Mouse (Mus musculus): ENCODE results near the gene Zdhhc12. TPM values are rescaled to one million over a fixed set of nuclear protein-coding genes. Genes with fewer than 3 reads are reported as not detected.
A peak's percentile ranks its signal among the peaks of the same experiment; 100 is the strongest.

Zdhhc12 gene
- polyA plus RNA-seq, 1 experiment from 2014 or later: 21.0 TPM

GRCm38 (mm10) chr2:30124472-30125274, 31.2 kb upstream of the Zdhhc12 start, which contains the start of gene Zer1:
Gene Zer1 (minus strand): TSS chr2:30124585.
- Histone ChIP-seq H3K27me3 (no peaks in the 10 kb centered on the region), H3K36me3 (ENCODE audit: poor library complexity, severe bottlenecking) (peaks cover 7% of the 10 kb centered on the region; the same call in 1 of the 2 replicates), H3K4me1 (peaks cover 36% of the 10 kb centered on the region), H3K9ac (peak within 1 kb of the TSS; percentile 93), H3K4me3 (peak within 1 kb of the TSS; percentile 89), H3K9me3 (replicated peaks) (no peaks in the 10 kb centered on the region), H3K4me2 (peak within 1 kb of the TSS; percentile 87), H3K27ac (peak within 1 kb of the TSS; percentile 83)
- peak; percentile 97 for ATAC-seq
- 10% methylated on average over 31 of the region's 31 CpGs for WGBS

- peak; percentile 72 for ATAC-seq
- Histone ChIP-seq H3K27me3 (no peaks in the 10 kb centered on the region), H3K4me3 (peak overlapping the region; percentile 89), H3K27ac (peak overlapping the region; percentile 83), H3K4me2 (peak overlapping the region; percentile 87), H3K9me3 (replicated peaks) (no peaks in the 10 kb centered on the region), H3K4me1 (peaks cover 44% of the 10 kb centered on the region), H3K9ac (peak overlapping the region; percentile 93), H3K36me3 (ENCODE audit: poor library complexity, severe bottlenecking) (peaks cover 7% of the 10 kb centered on the region; the same call in 1 of the 2 replicates)
- WGBS: under 1% methylated on average over 41 of the region's 44 CpGs
Observed at GRCm38 (mm10) chr2:30123729-30124471, 30.5 kb upstream of the Zdhhc12 start.

- Histone ChIP-seq H3K27ac (no peak overlapping the region), H3K4me2 (peak overlapping the region; percentile 87), H3K36me3 (ENCODE audit: poor library complexity, severe bottlenecking) (peaks cover 7% of the 10 kb centered on the region; the same call in 1 of the 2 replicates), H3K27me3 (no peaks in the 10 kb centered on the region), H3K9ac (peak overlapping the region; percentile 46; the same call in 1 of the 2 replicates), H3K4me3 (0 out of 2 replicates have a peak overlapping the region, but pooled peaks have one; percentile 89), H3K9me3 (replicated peaks) (no peaks in the 10 kb centered on the region), H3K4me1 (peaks cover 45% of the 10 kb centered on the region)
- 86% methylated on average over 5 of the region's 5 CpGs for WGBS
- no peak for ATAC-seq
Observed at GRCm38 (mm10) chr2:30122766-30123165, 29.3 kb upstream of the Zdhhc12 start.

GRCm38 (mm10) chr2:30120269-30120668, 26.8 kb upstream of the Zdhhc12 start:
- Histone ChIP-seq H3K4me2 (peak overlapping the region; percentile 38), H3K9ac (peak overlapping the region; percentile 28; the same call in 1 of the 2 replicates)
- 89% methylated on average over 4 of the region's 4 CpGs for WGBS

GRCm38 (mm10) chr2:30119641-30120051, 26.2 kb upstream of the Zdhhc12 start:
- Histone ChIP-seq H3K4me2 (peak overlapping the region; percentile 38), H3K4me3 (no peak overlapping the region), H3K9me3 (replicated peaks) (no peaks in the 10 kb centered on the region), H3K9ac (peak overlapping the region; percentile 28; the same call in 1 of the 2 replicates), H3K4me1 (peaks cover 39% of the 10 kb centered on the region), H3K27ac (peak overlapping the region; percentile 84), H3K27me3 (no peaks in the 10 kb centered on the region), H3K36me3 (ENCODE audit: poor library complexity, severe bottlenecking) (peaks cover 11% of the 10 kb centered on the region; the same call in 1 of the 2 replicates)
- ATAC-seq: peak; percentile 69
- WGBS: 8% methylated on average over 6 of the region's 6 CpGs

More at GRCm38 (mm10) chr2:30120269-30120668, 26.8 kb upstream of the Zdhhc12 start:
- Histone ChIP-seq H3K36me3 (ENCODE audit: poor library complexity, severe bottlenecking) (peaks cover 10% of the 10 kb centered on the region; the same call in 1 of the 2 replicates), H3K4me1 (peaks cover 45% of the 10 kb centered on the region), H3K27ac (peak overlapping the region; percentile 84), H3K27me3 (no peaks in the 10 kb centered on the region), H3K9me3 (replicated peaks) (no peaks in the 10 kb centered on the region), H3K4me3 (no peak overlapping the region)
- ATAC-seq: no peak

- H3K36me3 ChIP-seq (ENCODE audit: poor library complexity, severe bottlenecking): peaks cover 61% of the 10 kb centered on the region
Observed at GRCm38 (mm10) chr2:30112564-30112963, 19.1 kb upstream of the Zdhhc12 start.

DNA sequence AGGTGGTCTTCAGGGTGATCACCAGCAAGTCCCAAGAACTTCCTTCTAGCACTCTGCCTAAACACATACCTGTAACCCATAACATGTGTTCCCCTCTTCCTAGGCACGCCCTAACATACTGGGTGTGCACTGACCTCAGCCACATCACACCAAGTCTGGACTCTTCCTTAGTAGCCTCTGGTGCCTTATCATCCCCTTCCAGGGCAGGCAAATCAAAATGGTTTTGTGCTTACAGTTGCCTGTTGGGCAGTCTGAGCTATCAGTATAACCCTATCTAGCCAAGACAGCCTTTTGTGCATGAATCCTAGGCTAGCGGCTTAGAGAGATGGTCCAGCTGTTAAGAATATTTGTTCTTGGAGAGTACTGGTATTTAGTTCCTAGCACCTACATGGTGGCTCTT, 18.1 kb upstream of the Zdhhc12 start:
- Histone ChIP-seq H3K27ac (no peak overlapping the region), H3K4me1 (no peaks in the 10 kb centered on the region), H3K36me3 (ENCODE audit: poor library complexity, severe bottlenecking) (peaks cover 68% of the 10 kb centered on the region), H3K4me3 (no peak overlapping the region), H3K4me2 (no peak overlapping the region), H3K9me3 (replicated peaks) (no peaks in the 10 kb centered on the region), H3K27me3 (no peaks in the 10 kb centered on the region), H3K9ac (no peak overlapping the region)
- ATAC-seq: no peak
- WGBS: 97% methylated on average over 2 of the region's 2 CpGs

More at GRCm38 (mm10) chr2:30112564-30112963, 19.1 kb upstream of the Zdhhc12 start:
- H3K4me2 ChIP-seq: no peak overlapping the region
- WGBS: 91% methylated on average over 5 of the region's 5 CpGs
- no peak overlapping the region for H3K27ac ChIP-seq
- H3K27me3 ChIP-seq: no peaks in the 10 kb centered on the region
- ATAC-seq: no peak
- H3K4me3 ChIP-seq: no peak overlapping the region
- no peaks in the 10 kb centered on the region for H3K9me3 ChIP-seq (replicated peaks)
- H3K9ac ChIP-seq: no peak overlapping the region
- no peaks in the 10 kb centered on the region for H3K4me1 ChIP-seq

- H3K27ac ChIP-seq: no peak overlapping the region
- H3K4me3 ChIP-seq: no peak overlapping the region
- no peaks in the 10 kb centered on the region for H3K9me3 ChIP-seq (replicated peaks)
- no peak overlapping the region for H3K4me2 ChIP-seq
- ATAC-seq: no peak
- no peak overlapping the region for H3K9ac ChIP-seq
- peaks cover 93% of the 10 kb centered on the region for H3K36me3 ChIP-seq (ENCODE audit: poor library complexity, severe bottlenecking)
- H3K4me1 ChIP-seq: no peaks in the 10 kb centered on the region
- no peaks in the 10 kb centered on the region for H3K27me3 ChIP-seq
- 97% methylated on average over 4 of the region's 4 CpGs for WGBS
Observed at GRCm38 (mm10) chr2:30108260-30108659, 14.8 kb upstream of the Zdhhc12 start.

DNA sequence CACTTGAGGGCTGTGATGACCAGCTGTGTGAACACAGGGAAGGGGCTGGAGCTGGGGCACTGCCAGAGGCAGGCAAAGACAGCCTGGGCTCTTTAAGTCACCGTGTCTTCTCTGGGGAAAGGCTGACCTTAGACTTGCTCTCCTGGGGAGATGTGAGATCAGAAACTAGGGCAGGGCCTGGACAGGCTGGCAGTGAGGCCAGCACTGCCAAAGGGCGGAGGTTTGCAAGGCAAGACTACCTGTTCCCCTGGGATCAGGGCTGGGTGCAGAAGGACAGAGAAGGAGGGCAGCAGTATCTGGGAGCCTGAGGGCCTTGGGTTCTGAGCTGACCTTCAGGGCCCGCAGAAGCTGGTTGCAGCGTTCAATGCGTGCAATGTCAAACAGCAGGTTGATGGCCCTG, 14.2 kb upstream of the Zdhhc12 start:
- no peak overlapping the region for H3K9ac ChIP-seq
- H3K27ac ChIP-seq: no peak overlapping the region
- H3K9me3 ChIP-seq (replicated peaks): no peaks in the 10 kb centered on the region
- H3K4me1 ChIP-seq: no peaks in the 10 kb centered on the region
- no peak for ATAC-seq
- H3K4me2 ChIP-seq: no peak overlapping the region
- peaks cover 93% of the 10 kb centered on the region for H3K36me3 ChIP-seq (ENCODE audit: poor library complexity, severe bottlenecking)
- H3K4me3 ChIP-seq: no peak overlapping the region
- H3K27me3 ChIP-seq: no peaks in the 10 kb centered on the region
- 89% methylated on average over 5 of the region's 5 CpGs for WGBS

DNA sequence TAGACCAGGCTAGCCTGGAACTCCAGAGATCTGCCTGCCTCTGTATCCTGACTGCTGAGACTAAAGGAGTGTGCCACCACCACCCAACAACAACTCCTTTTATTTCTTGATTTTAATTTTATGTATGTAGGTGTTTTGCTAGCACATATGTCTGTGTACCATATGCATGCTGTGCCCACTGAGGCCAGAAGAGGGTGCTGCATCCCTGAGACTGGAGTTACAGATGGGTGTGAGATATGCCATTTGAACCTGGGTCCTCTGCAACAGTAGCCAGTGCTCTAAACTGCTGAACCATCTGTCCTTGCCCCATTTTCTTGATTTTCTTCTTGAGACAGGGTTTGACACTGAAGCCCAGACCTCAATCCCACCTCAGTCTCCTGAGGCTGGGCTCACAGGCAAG, 12.9 kb upstream of the Zdhhc12 start:
- ATAC-seq: no peak
- no peak overlapping the region for H3K4me3 ChIP-seq
- no peak overlapping the region for H3K4me2 ChIP-seq
- H3K9ac ChIP-seq: no peak overlapping the region
- H3K4me1 ChIP-seq: no peaks in the 10 kb centered on the region
- no peaks in the 10 kb centered on the region for H3K9me3 ChIP-seq (replicated peaks)
- H3K27me3 ChIP-seq: no peaks in the 10 kb centered on the region
- H3K36me3 ChIP-seq (ENCODE audit: poor library complexity, severe bottlenecking): peaks cover 94% of the 10 kb centered on the region
- no peak overlapping the region for H3K27ac ChIP-seq

- H3K36me3 ChIP-seq (ENCODE audit: poor library complexity, severe bottlenecking): peaks cover 89% of the 10 kb centered on the region
- ATAC-seq: no peak
- no peaks in the 10 kb centered on the region for H3K9me3 ChIP-seq (replicated peaks)
- no peaks in the 10 kb centered on the region for H3K4me1 ChIP-seq
- H3K27me3 ChIP-seq: no peaks in the 10 kb centered on the region
- H3K4me2 ChIP-seq: no peak overlapping the region
- no peak overlapping the region for H3K4me3 ChIP-seq
- H3K9ac ChIP-seq: no peak overlapping the region
- WGBS: 80% methylated on average over 4 of the region's 4 CpGs
- no peak overlapping the region for H3K27ac ChIP-seq
Observed at GRCm38 (mm10) chr2:30100214-30100613, 6.8 kb upstream of the Zdhhc12 start.
